ENCODE assay signal across 8 mouse cellular contexts in the genomic region with DNA sequence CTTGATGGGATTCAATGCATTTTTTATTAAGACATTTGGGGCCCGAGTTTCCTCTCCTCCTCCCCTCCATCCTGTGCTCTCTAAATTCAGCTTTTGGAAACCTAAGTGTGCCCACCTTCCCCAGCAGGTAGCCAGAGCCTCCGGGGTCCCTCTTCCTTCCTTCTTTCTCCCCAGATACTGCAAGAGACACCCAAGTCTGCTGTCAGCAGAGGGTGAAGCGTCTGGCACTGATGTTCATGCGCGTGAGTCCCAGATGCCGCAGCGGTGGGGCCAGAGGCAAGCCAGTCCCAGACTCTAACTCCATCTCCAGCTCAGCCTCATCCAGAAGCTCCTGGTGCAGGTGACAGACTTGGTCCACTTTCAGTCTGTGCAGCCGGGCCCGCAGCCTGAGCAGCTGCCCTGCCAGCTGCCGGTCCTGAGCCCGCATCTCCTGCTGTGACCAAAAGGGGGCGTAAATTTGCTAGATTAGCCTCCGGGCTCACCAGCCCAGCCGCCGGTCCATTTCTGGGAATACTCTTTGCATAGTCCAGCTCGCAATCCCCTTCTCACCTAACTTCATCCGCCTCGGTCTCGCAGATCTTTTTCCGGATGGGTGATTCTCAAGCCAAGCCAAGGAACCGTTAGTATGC. TPM values are rescaled to one million over a fixed set of nuclear protein-coding genes. Genes with fewer than 3 reads are reported as not detected.
A peak's percentile ranks its signal among the peaks of the same experiment; 100 is the strongest.
DNase-seq lines count a peak whose midpoint lies in the region; ATAC-seq and TF ChIP-seq lines count a peak whose summit lies in the region.
"Had no signal": no experiment of that assay in that cellular context is flagged by ENCODE, and none has a peak within 500 bp of the region (broad histone marks: within the 10 kb centered on the region; RNA-seq: fewer than 3 reads in every experiment).

No protein-coding gene starts in this region.

- no peak overlapping the region for H3K27ac ChIP-seq in cortical plate, adult 2 months (ENCODE audit: insufficient read depth, low read length)
- H3K27ac ChIP-seq in liver, embryonic 11.5 days (ENCODE audit: low read depth, low read length), result no peak overlapping the region
- H3K27ac ChIP-seq: limb, embryonic 15.5 days had no signal

- no peak overlapping the region for H3K4me3 ChIP-seq in cortical plate, adult 2 months (ENCODE audit: insufficient read depth, low read length)
- H3K4me3 ChIP-seq in liver, embryonic 11.5 days (ENCODE audit: low read depth, low read length), result no peak overlapping the region; the same call in 1 of the 2 replicates
- H3K4me3 ChIP-seq: limb, embryonic 15.5 days had no signal

- peak; percentile 59 for DNase-seq in T-cell, adult 2 months (ENCODE audit: low spot score)
- peak; percentile 69 for DNase-seq in heart, adult 18-20 months
- DNase-seq in kidney, adult 18-20 months, result peak; percentile 78
- DNase-seq in liver, embryonic 11.5 days (ENCODE audit: low spot score), result peak; percentile 56
- DNase-seq in spleen, postnatal 10 days (ENCODE audit: low spot score in 2 of 2), result peak; percentile 59 to 79

- no peaks in the 10 kb centered on the region for H3K36me3 ChIP-seq in liver, embryonic 11.5 days (ENCODE audit: control insufficient read depth, insufficient read depth, low read length)
- H3K36me3 ChIP-seq: limb, embryonic 15.5 days had no signal

- TF ChIP-seq POLR2A in cortical plate, adult 2 months (IDR thresholded peaks at IDR 0.05; ENCODE audit: extremely low read depth, insufficient read depth, low read length), result no peak

- no peak for ATAC-seq in liver, embryonic 11.5 days (replicated peaks; ENCODE audit: low FRiP score)
- peak; percentile 44; the same call in 1 of the 2 replicates for ATAC-seq in monocyte, adult 5-6 weeks (replicated peaks; ENCODE audit: insufficient number of reproducible peaks, low FRiP score, low TSS enrichment, poor library complexity, severe bottlenecking)

- H3K27me3 ChIP-seq in liver, embryonic 11.5 days (replicated peaks; ENCODE audit: control insufficient read depth, insufficient read depth, low read length), result no peaks in the 10 kb centered on the region
- H3K27me3 ChIP-seq: limb, embryonic 15.5 days had no signal

- WGBS in liver, embryonic 11.5 days, result 36% methylated on average over 21 of the region's 21 CpGs

- H3K4me2 ChIP-seq in liver, embryonic 11.5 days, result peak overlapping the region; percentile 42
- H3K4me2 ChIP-seq: limb, embryonic 15.5 days had no signal

- 0 out of 2 replicates have a peak, but pooled peaks have one; percentile 23 for TF ChIP-seq CTCF in cortical plate, adult 2 months (IDR thresholded peaks at IDR 0.05; ENCODE audit: extremely low read depth, insufficient read depth, low read length)

- no peaks in the 10 kb centered on the region for H3K4me1 ChIP-seq in cortical plate, adult 2 months (ENCODE audit: control insufficient read depth, insufficient read depth, low read length)
- H3K4me1 ChIP-seq in liver, embryonic 11.5 days (replicated peaks; ENCODE audit: control insufficient read depth, insufficient read depth, low read length), result peaks cover 4% of the 10 kb centered on the region

- H3K9ac ChIP-seq in liver, embryonic 11.5 days (ENCODE audit: low read depth, low read length), result no peak overlapping the region
- H3K9ac ChIP-seq: limb, embryonic 15.5 days had no signal

- no peaks in the 10 kb centered on the region for H3K9me3 ChIP-seq in liver, embryonic 11.5 days (ENCODE audit: control insufficient read depth, low read length)
- H3K9me3 ChIP-seq: limb, embryonic 15.5 days had no signal

RNA-seq across cellular contexts. Expression of a gene that starts 1.4 kb away (rescaled TPM):
- 0.98 and 1.2 TPM in 2 replicates for polyA plus RNA-seq in cortical plate, adult 2 months (2012; rRNA removed)
- under 1 TPM in 1 of 2 experiments, not detected in 1; 0.44 TPM for total RNA-seq in heart, adult 18-20 months (2021)
- polyA plus RNA-seq in liver, embryonic 11.5 days (2014; fragmentation: Nextera tagmentation; extraction: Ambion mirVana), result 9.2 and 9.3 TPM in 2 replicates
- not detected in 3 replicates for total RNA-seq in monocyte, adult 5-6 weeks (2017)

RNA-seq across cellular contexts. Expression of a gene that starts 3.5 kb away (rescaled TPM):
- 2.3 and 3.3 TPM in 2 replicates for polyA plus RNA-seq in cortical plate, adult 2 months (2012; rRNA removed)
- 1 to 10 TPM in 1 of 2 experiments, under 1 TPM in 1; 0.32 to 5.0 TPM for total RNA-seq in heart, adult 18-20 months (2021)
- 5.5 and 6.0 TPM in 2 replicates for polyA plus RNA-seq in liver, embryonic 11.5 days (2014; fragmentation: Nextera tagmentation; extraction: Ambion mirVana)
- 122 to 412 TPM (median 167 TPM) in 3 replicates for total RNA-seq in monocyte, adult 5-6 weeks (2017)

RNA-seq across cellular contexts. Expression of a gene that starts 23.5 kb away (rescaled TPM):
- polyA plus RNA-seq in cortical plate, adult 2 months (2012; rRNA removed), result 228 and 229 TPM in 2 replicates
- 100 to 1,000 TPM; 114 to 126 TPM for total RNA-seq in heart, adult 18-20 months (2021)
- polyA plus RNA-seq in liver, embryonic 11.5 days (2014; fragmentation: Nextera tagmentation; extraction: Ambion mirVana), result 329 and 341 TPM in 2 replicates
- 109 to 129 TPM (median 125 TPM) in 3 replicates for total RNA-seq in monocyte, adult 5-6 weeks (2017)

RNA-seq across cellular contexts. Expression of a gene that starts 23.5 kb away (rescaled TPM):
- 143 and 148 TPM in 2 replicates for polyA plus RNA-seq in cortical plate, adult 2 months (2012; rRNA removed)
- total RNA-seq in heart, adult 18-20 months (2021), result 10 to 100 TPM; 40.6 to 45.1 TPM
- 207 and 228 TPM in 2 replicates for polyA plus RNA-seq in liver, embryonic 11.5 days (2014; fragmentation: Nextera tagmentation; extraction: Ambion mirVana)
- total RNA-seq in monocyte, adult 5-6 weeks (2017), result 189 to 234 TPM (median 226 TPM) in 3 replicates

RNA-seq across cellular contexts. Expression of a gene that starts 34.5 kb away (rescaled TPM):
- 55.4 and 61.7 TPM in 2 replicates for polyA plus RNA-seq in cortical plate, adult 2 months (2012; rRNA removed)
- 10 to 100 TPM; 12.5 to 17.5 TPM for total RNA-seq in heart, adult 18-20 months (2021)
- polyA plus RNA-seq in liver, embryonic 11.5 days (2014; fragmentation: Nextera tagmentation; extraction: Ambion mirVana), result 215 and 223 TPM in 2 replicates
- 62.9 to 100 TPM (median 82.2 TPM) in 3 replicates for total RNA-seq in monocyte, adult 5-6 weeks (2017)

Comparison
In these comparisons a context has a peak if more than half of its experiments do, and no peak if none do; other contexts are left out.
1. RNA of a gene that starts 3.5 kb away (total RNA-seq): 122 to 412 TPM in monocyte, adult 5-6 weeks; 0.32 to 5.0 TPM in heart, adult 18-20 months; every median in the first group is over 10 times any median in the second.
2. Peak in every context shown above with its lines, with median percentiles within 50 percentile points of each other: DNase-seq.